Mouse (Mus musculus): ENCODE data around the gene Map1b. TPM values are rescaled to one million over a fixed set of nuclear protein-coding genes. Genes with fewer than 3 reads are reported as not detected.

The Map1b gene
- polyA plus RNA-seq, 1 experiment from 2014 or later: 193 TPM

- H3K9me3 ChIP-seq (replicated peaks; ENCODE audit: control insufficient read depth, low read length): no peaks in the 10 kb centered on the region
- H3K9ac ChIP-seq (ENCODE audit: low read depth, low read length): peak overlapping the region; percentile 81
- peak overlapping the region; percentile 81 for H3K4me3 ChIP-seq (ENCODE audit: low read depth, low read length)
- ATAC-seq (replicated peaks; ENCODE audit: insufficient number of reproducible peaks, low FRiP score, low TSS enrichment): peak; percentile 18
- no peaks in the 10 kb centered on the region for H3K27me3 ChIP-seq (ENCODE audit: control insufficient read depth, insufficient read depth, low read length)
- under 1% methylated on average over 43 of the region's 44 CpGs for WGBS (ENCODE audit: insufficient replicate concordance)
- peaks cover 18% of the 10 kb centered on the region for H3K4me1 ChIP-seq (ENCODE audit: control insufficient read depth, insufficient read depth, low read length)
- peak overlapping the region; percentile 84 for H3K4me2 ChIP-seq
- H3K36me3 ChIP-seq (ENCODE audit: control insufficient read depth, insufficient read depth, low read length): 0 out of 2 replicates have a peak, but pooled peaks cover 2% of the 10 kb centered on the region
- peak overlapping the region; percentile 70 for H3K27ac ChIP-seq (ENCODE audit: low read depth, low read length)
Measured at GRCm38 (mm10) chr13:99515736-99516447, 448 bp downstream of the Map1b start.

- ATAC-seq (replicated peaks; ENCODE audit: insufficient number of reproducible peaks, low FRiP score, low TSS enrichment): peak; percentile 64
- no peaks in the 10 kb centered on the region for H3K9me3 ChIP-seq (replicated peaks; ENCODE audit: control insufficient read depth, low read length)
- 0 out of 2 replicates have a peak, but pooled peaks cover under 1% of the 10 kb centered on the region for H3K36me3 ChIP-seq (ENCODE audit: control insufficient read depth, insufficient read depth, low read length)
- H3K4me2 ChIP-seq: peak overlapping the region; percentile 84
- under 1% methylated on average over 41 of the region's 48 CpGs for WGBS (ENCODE audit: insufficient replicate concordance)
- H3K9ac ChIP-seq (ENCODE audit: low read depth, low read length): peak overlapping the region; percentile 81
- H3K4me1 ChIP-seq (ENCODE audit: control insufficient read depth, insufficient read depth, low read length): peaks cover 18% of the 10 kb centered on the region
- peak overlapping the region; percentile 70 for H3K27ac ChIP-seq (ENCODE audit: low read depth, low read length)
- peak overlapping the region; percentile 81 for H3K4me3 ChIP-seq (ENCODE audit: low read depth, low read length)
- no peaks in the 10 kb centered on the region for H3K27me3 ChIP-seq (ENCODE audit: control insufficient read depth, insufficient read depth, low read length)
Measured at GRCm38 (mm10) chr13:99514917-99515591, 1.3 kb downstream of the Map1b start.

DNA sequence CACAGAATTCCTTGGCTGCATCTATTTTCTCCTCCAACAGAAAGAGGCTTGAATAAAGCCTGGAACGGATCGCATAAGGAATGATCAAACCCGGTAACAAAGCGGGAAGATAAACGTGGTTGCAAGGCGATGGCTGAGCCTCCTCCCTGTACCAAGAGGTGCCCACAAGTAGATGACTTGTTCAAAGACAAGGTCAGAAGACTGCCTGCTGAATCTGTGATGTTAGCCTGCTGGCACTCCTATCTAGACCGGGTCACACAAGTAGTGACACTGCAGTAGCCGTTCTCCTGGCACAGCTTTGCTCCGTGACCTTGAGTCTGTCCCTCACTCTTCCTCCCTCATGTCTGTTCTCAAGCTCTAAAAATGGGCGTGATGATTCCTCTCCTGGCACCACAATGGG is 2.4 kb downstream of the Map1b start:
- Histone ChIP-seq H3K4me2 (peak overlapping the region; percentile 84), H3K36me3 (ENCODE audit: control insufficient read depth, insufficient read depth, low read length) (no peaks in the 10 kb centered on the region), H3K4me1 (ENCODE audit: control insufficient read depth, insufficient read depth, low read length) (peaks cover 18% of the 10 kb centered on the region), H3K4me3 (ENCODE audit: low read depth, low read length) (peak overlapping the region; percentile 81), H3K27ac (ENCODE audit: low read depth, low read length) (peak overlapping the region; percentile 25; the same call in 1 of the 2 replicates), H3K27me3 (ENCODE audit: control insufficient read depth, insufficient read depth, low read length) (no peaks in the 10 kb centered on the region), H3K9me3 (replicated peaks; ENCODE audit: control insufficient read depth, low read length) (no peaks in the 10 kb centered on the region), H3K9ac (ENCODE audit: low read depth, low read length) (peak overlapping the region; percentile 48)
- 13% methylated on average over 10 of the region's 10 CpGs for WGBS (ENCODE audit: insufficient replicate concordance)
- no peak for ATAC-seq (replicated peaks; ENCODE audit: insufficient number of reproducible peaks, low FRiP score, low TSS enrichment)

GRCm38 (mm10) chr13:99513138-99513537 is 3.2 kb downstream of the Map1b start:
- Histone ChIP-seq H3K27ac (ENCODE audit: low read depth, low read length) (no peak overlapping the region; the same call in 1 of the 2 replicates), H3K9ac (ENCODE audit: low read depth, low read length) (no peak overlapping the region), H3K4me3 (ENCODE audit: low read depth, low read length) (no peak overlapping the region), H3K4me1 (ENCODE audit: control insufficient read depth, insufficient read depth, low read length) (peaks cover 18% of the 10 kb centered on the region), H3K36me3 (ENCODE audit: control insufficient read depth, insufficient read depth, low read length) (no peaks in the 10 kb centered on the region), H3K27me3 (ENCODE audit: control insufficient read depth, insufficient read depth, low read length) (no peaks in the 10 kb centered on the region), H3K9me3 (replicated peaks; ENCODE audit: control insufficient read depth, low read length) (no peaks in the 10 kb centered on the region), H3K4me2 (peak overlapping the region; percentile 84)
- WGBS (ENCODE audit: insufficient replicate concordance): 8% methylated on average over 7 of the region's 7 CpGs
- no peak for ATAC-seq (replicated peaks; ENCODE audit: insufficient number of reproducible peaks, low FRiP score, low TSS enrichment)

DNA sequence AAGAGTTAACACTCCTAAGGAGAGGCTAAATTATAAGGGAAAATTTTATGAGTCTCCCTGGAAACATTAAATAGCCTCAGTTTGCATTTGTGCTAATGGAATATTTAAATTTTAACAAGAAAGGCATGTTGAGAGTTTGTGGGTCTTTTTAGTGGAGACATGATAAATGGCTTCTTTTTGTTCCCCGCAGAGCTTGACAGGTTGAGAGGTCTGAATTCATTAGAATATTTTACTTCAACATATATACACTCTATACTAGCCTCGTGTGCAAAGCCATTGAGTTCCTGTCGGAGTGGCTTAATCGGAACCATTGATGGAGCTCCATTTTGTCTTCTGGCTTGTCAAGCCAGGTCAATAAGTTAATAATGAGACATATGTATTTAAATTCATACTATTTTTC is 6.4 kb downstream of the Map1b start:
- H3K9ac ChIP-seq (ENCODE audit: low read depth, low read length): no peak overlapping the region
- H3K36me3 ChIP-seq (ENCODE audit: control insufficient read depth, insufficient read depth, low read length): no peaks in the 10 kb centered on the region
- ATAC-seq (replicated peaks; ENCODE audit: insufficient number of reproducible peaks, low FRiP score, low TSS enrichment): no peak
- H3K4me1 ChIP-seq (ENCODE audit: control insufficient read depth, insufficient read depth, low read length): peaks cover 18% of the 10 kb centered on the region
- H3K4me3 ChIP-seq (ENCODE audit: low read depth, low read length): no peak overlapping the region
- H3K9me3 ChIP-seq (replicated peaks; ENCODE audit: control insufficient read depth, low read length): no peaks in the 10 kb centered on the region
- H3K27me3 ChIP-seq (ENCODE audit: control insufficient read depth, insufficient read depth, low read length): no peaks in the 10 kb centered on the region
- H3K27ac ChIP-seq (ENCODE audit: low read depth, low read length): no peak overlapping the region
- H3K4me2 ChIP-seq: no peak overlapping the region
- WGBS (ENCODE audit: insufficient replicate concordance): 86% methylated on average over 4 of the region's 4 CpGs

- no peak overlapping the region for H3K27ac ChIP-seq (ENCODE audit: low read depth, low read length)
- peaks cover 11% of the 10 kb centered on the region; the same call in 1 of the 2 replicates for H3K4me1 ChIP-seq (ENCODE audit: control insufficient read depth, insufficient read depth, low read length)
- no peak overlapping the region for H3K4me3 ChIP-seq (ENCODE audit: low read depth, low read length)
- H3K36me3 ChIP-seq (ENCODE audit: control insufficient read depth, insufficient read depth, low read length): no peaks in the 10 kb centered on the region
- H3K9ac ChIP-seq (ENCODE audit: low read depth, low read length): no peak overlapping the region
- H3K27me3 ChIP-seq (ENCODE audit: control insufficient read depth, insufficient read depth, low read length): no peaks in the 10 kb centered on the region
- ATAC-seq (replicated peaks; ENCODE audit: insufficient number of reproducible peaks, low FRiP score, low TSS enrichment): no peak
- H3K9me3 ChIP-seq (replicated peaks; ENCODE audit: control insufficient read depth, low read length): no peaks in the 10 kb centered on the region
- no peak overlapping the region for H3K4me2 ChIP-seq
- WGBS (ENCODE audit: insufficient replicate concordance): 61% methylated on average over 2 of the region's 2 CpGs
Measured at GRCm38 (mm10) chr13:99506580-99506962, 9.8 kb downstream of the Map1b start.

DNA sequence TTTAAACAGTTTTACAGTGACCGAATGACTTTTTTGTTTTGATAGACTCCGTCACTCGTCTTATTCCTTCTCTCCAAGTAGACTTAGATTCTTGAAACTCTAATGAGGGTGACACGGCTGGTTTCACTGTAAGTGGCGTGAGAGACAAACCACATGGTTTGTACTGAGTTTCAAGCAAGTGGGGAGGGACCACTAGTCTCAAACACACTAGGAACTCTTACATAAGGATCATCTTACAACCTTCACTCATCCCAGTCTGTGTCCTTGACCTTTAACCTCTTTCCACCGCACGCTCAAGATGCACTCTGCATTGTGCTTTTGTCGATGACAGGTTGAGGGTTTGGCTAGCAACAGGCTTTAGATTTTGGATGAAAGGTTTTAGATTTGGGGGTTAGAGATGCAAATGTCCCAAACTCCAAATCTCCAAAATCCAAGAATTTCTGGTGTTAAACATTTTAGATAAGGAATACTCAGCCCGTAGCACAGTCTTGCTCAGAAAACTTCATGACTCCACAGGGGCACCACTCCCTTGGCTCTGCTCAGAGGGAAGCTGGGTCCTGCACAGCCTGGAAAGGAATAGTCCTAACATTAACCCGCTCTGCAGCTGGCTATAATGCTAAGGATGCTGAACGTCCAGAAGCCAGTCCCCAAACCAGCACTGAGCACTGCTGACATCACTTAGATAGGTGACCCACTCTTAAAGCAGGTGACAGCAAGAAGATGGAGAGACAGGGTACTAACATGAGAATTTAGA is 10.3 kb downstream of the Map1b start:
- Histone ChIP-seq H3K4me3 (ENCODE audit: low read depth, low read length) (no peak overlapping the region), H3K4me2 (no peak overlapping the region), H3K4me1 (ENCODE audit: control insufficient read depth, insufficient read depth, low read length) (peaks cover 11% of the 10 kb centered on the region; the same call in 1 of the 2 replicates), H3K27ac (ENCODE audit: low read depth, low read length) (no peak overlapping the region), H3K9me3 (replicated peaks; ENCODE audit: control insufficient read depth, low read length) (no peaks in the 10 kb centered on the region), H3K9ac (ENCODE audit: low read depth, low read length) (no peak overlapping the region), H3K27me3 (ENCODE audit: control insufficient read depth, insufficient read depth, low read length) (no peaks in the 10 kb centered on the region), H3K36me3 (ENCODE audit: control insufficient read depth, insufficient read depth, low read length) (no peaks in the 10 kb centered on the region)
- no peak for ATAC-seq (replicated peaks; ENCODE audit: insufficient number of reproducible peaks, low FRiP score, low TSS enrichment)
- 78% methylated on average over 11 of the region's 11 CpGs for WGBS (ENCODE audit: insufficient replicate concordance)

GRCm38 (mm10) chr13:99503370-99503979 is 12.9 kb downstream of the Map1b start:
- no peak for ATAC-seq (replicated peaks; ENCODE audit: insufficient number of reproducible peaks, low FRiP score, low TSS enrichment)
- WGBS (ENCODE audit: insufficient replicate concordance): 74% methylated on average over 14 of the region's 14 CpGs
- Histone ChIP-seq H3K4me2 (no peak overlapping the region), H3K27me3 (ENCODE audit: control insufficient read depth, insufficient read depth, low read length) (no peaks in the 10 kb centered on the region), H3K36me3 (ENCODE audit: control insufficient read depth, insufficient read depth, low read length) (no peaks in the 10 kb centered on the region), H3K4me3 (ENCODE audit: low read depth, low read length) (no peak overlapping the region), H3K4me1 (ENCODE audit: control insufficient read depth, insufficient read depth, low read length) (peaks cover 11% of the 10 kb centered on the region; the same call in 1 of the 2 replicates), H3K27ac (ENCODE audit: low read depth, low read length) (no peak overlapping the region), H3K9me3 (replicated peaks; ENCODE audit: control insufficient read depth, low read length) (no peaks in the 10 kb centered on the region), H3K9ac (ENCODE audit: low read depth, low read length) (no peak overlapping the region)
